Mouse (Mus musculus) B cell, adult (primary cell): Measurements from ENCODE around the gene Slc22a8. TPM values are rescaled to one million over a fixed set of nuclear protein-coding genes. Genes with fewer than 3 reads are reported as not detected.

Experiments
- total RNA-seq: library from RNA; stranded (reverse); gene quantifications from 4 replicates; pipeline ENCODE4 v1.2.4, GENCODE M21; 2023; ENCODE audit not compliant: inconsistent age

Slc22a8 gene
- total RNA-seq = not detected in 4 replicates

DNA sequence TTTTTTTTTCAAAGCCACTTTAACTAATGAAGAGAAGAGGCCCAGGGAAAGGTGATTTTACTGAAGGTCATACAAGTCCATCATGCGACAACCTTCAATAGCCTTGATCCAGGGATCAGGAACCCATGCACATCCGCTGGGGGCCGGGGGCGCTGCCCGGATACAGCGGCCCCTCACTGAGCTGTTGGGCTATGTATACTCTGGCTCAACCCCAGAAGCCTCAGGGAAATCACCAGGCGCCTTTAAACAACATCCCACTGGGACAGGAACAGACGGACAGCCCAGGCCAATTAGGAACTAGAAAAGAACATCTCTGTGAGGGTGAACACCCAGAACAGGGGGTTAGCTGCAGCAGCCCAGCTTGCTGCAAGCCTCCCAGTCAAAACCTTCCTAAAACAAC, at the start of gene Slc22a8:
Gene Slc22a8, plus strand, starts transcription at position 301 of the 400 bp plus-strand sequence.

GRCm38 (mm10) chr19:8617904-8618303, 26.9 kb downstream of the Slc22a8 start, which contains the start of gene Slc22a6:
Gene Slc22a6 (plus strand): TSS chr19:8618039.

Other genes starting within 250 kb of the Slc22a8 start
- not detected in 4 replicates for gene Slc22a30, start 186.1 kb upstream of the Slc22a8 start, total RNA-seq
- gene Slc22a6, start 26.8 kb downstream of the Slc22a8 start, total RNA-seq = not detected in 4 replicates
- not detected in 4 replicates for gene Chrm1, start 72.5 kb downstream of the Slc22a8 start, total RNA-seq
- gene Slc3a2, start 132.1 kb downstream of the Slc22a8 start, total RNA-seq = 215 to 230 TPM (median 221 TPM) in 4 replicates
- 66.4 to 86.6 TPM (median 70.6 TPM) in 4 replicates for gene Wdr74, start 144.6 kb downstream of the Slc22a8 start, total RNA-seq
- gene 1700092M07Rik, start 149.5 kb downstream of the Slc22a8 start, total RNA-seq = 4.2 to 4.8 TPM (median 4.5 TPM) in 4 replicates
- gene Stx5a, start 150.2 kb downstream of the Slc22a8 start, total RNA-seq = 209 to 258 TPM (median 241 TPM) in 4 replicates
- 374 to 413 TPM (median 398 TPM) in 4 replicates for gene Nxf1, start 165.8 kb downstream of the Slc22a8 start, total RNA-seq
- gene Tmem223, start 179.7 kb downstream of the Slc22a8 start, total RNA-seq = 28.8 to 38.3 TPM (median 33.5 TPM) in 4 replicates
- 70.3 to 85.2 TPM (median 76.3 TPM) in 4 replicates for gene Tmem179b, start 183.2 kb downstream of the Slc22a8 start, total RNA-seq
- 18.7 to 25.0 TPM (median 24.5 TPM) in 4 replicates for gene Taf6l, start 195.2 kb downstream of the Slc22a8 start, total RNA-seq
- 59.9 to 73.9 TPM (median 64.1 TPM) in 4 replicates for gene Polr2g, start 207.3 kb downstream of the Slc22a8 start, total RNA-seq
- 1.1 to 2.0 TPM (median 1.6 TPM) in 4 replicates for gene Zbtb3, start 211.3 kb downstream of the Slc22a8 start, total RNA-seq
- 29.7 to 34.2 TPM (median 31.8 TPM) in 4 replicates for gene Ttc9c, start 228.1 kb downstream of the Slc22a8 start, total RNA-seq
- gene Hnrnpul2, start 228.8 kb downstream of the Slc22a8 start, total RNA-seq = 114 to 120 TPM (median 118 TPM) in 4 replicates
- 9.1 to 16.6 TPM (median 9.7 TPM) in 4 replicates for gene AC129217.1, start 238.5 kb downstream of the Slc22a8 start, total RNA-seq
- 46.7 to 50.3 TPM (median 48.0 TPM) in 4 replicates for gene Bscl2, start 246.2 kb downstream of the Slc22a8 start, total RNA-seq
- gene Gng3, start 247.9 kb downstream of the Slc22a8 start, total RNA-seq = not detected in 4 replicates